Mouse (Mus musculus): ENCODE data around the gene Lrr1. TPM values are rescaled to one million over a fixed set of nuclear protein-coding genes. Genes with fewer than 3 reads are reported as not detected.
A peak's percentile ranks its signal among the peaks of the same experiment; 100 is the strongest.

Gene Lrr1
- 37.1 and 41.2 TPM in 2 replicates for polyA plus RNA-seq (2016; fragmentation: Nextera tagmentation; extraction: Ambion mirVana)

- WGBS: under 1% methylated on average over 40 of the region's 40 CpGs
- Histone ChIP-seq H3K4me3 (peak within 1 kb of the TSS; percentile 94), H3K27ac (peak within 1 kb of the TSS; percentile 99), H3K36me3 (replicated peaks) (peaks cover 18% of the 10 kb centered on the region), H3K9me3 (no peaks in the 10 kb centered on the region), H3K27me3 (ENCODE audit: poor library complexity, severe bottlenecking) (no peaks in the 10 kb centered on the region), H3K4me1 (peaks cover 26% of the 10 kb centered on the region)
- DNase-seq (ENCODE audit: extremely low spot score, low spot score): peak; percentile 88
These were observed at the start of gene Lrr1 for GRCm38 (mm10) chr12:69168461-69169106. Gene Lrr1, plus strand, starts transcription at chr12:69168814.

- Histone ChIP-seq H3K4me1 (no peaks in the 10 kb centered on the region), H3K27ac (no peak overlapping the region), H3K27me3 (ENCODE audit: poor library complexity, severe bottlenecking) (no peaks in the 10 kb centered on the region), H3K4me3 (no peak overlapping the region), H3K9me3 (no peaks in the 10 kb centered on the region), H3K36me3 (replicated peaks) (no peaks in the 10 kb centered on the region)
- DNase-seq (ENCODE audit: extremely low spot score, low spot score): no peak
- WGBS: 87% methylated on average over 6 of the region's 6 CpGs
These were observed 48.7 kb upstream of the Lrr1 start for GRCm38 (mm10) chr12:69119908-69120307.

GRCm38 (mm10) chr12:69122801-69123200 lies 45.8 kb upstream of the Lrr1 start:
- DNase-seq (ENCODE audit: extremely low spot score, low spot score): no peak
- H3K4me3 ChIP-seq: no peak overlapping the region
- H3K27me3 ChIP-seq (ENCODE audit: poor library complexity, severe bottlenecking): no peaks in the 10 kb centered on the region
- H3K36me3 ChIP-seq (replicated peaks): no peaks in the 10 kb centered on the region
- H3K27ac ChIP-seq: no peak overlapping the region
- H3K4me1 ChIP-seq: no peaks in the 10 kb centered on the region
- H3K9me3 ChIP-seq: no peaks in the 10 kb centered on the region
- WGBS: 88% methylated on average over 11 of the region's 11 CpGs

GRCm38 (mm10) chr12:69125066-69125465 lies 43.5 kb upstream of the Lrr1 start:
- H3K4me1 ChIP-seq: peaks cover 3% of the 10 kb centered on the region; the same call in 1 of the 2 replicates
- no peak overlapping the region for H3K27ac ChIP-seq
- no peak for DNase-seq (ENCODE audit: extremely low spot score, low spot score)
- WGBS: 95% methylated on average over 5 of the region's 5 CpGs
- H3K27me3 ChIP-seq (ENCODE audit: poor library complexity, severe bottlenecking): no peaks in the 10 kb centered on the region
- no peaks in the 10 kb centered on the region for H3K9me3 ChIP-seq
- H3K4me3 ChIP-seq: no peak overlapping the region
- no peaks in the 10 kb centered on the region for H3K36me3 ChIP-seq (replicated peaks)

- H3K4me1 ChIP-seq: peaks cover 6% of the 10 kb centered on the region; the same call in 1 of the 2 replicates
- no peaks in the 10 kb centered on the region for H3K9me3 ChIP-seq
- DNase-seq (ENCODE audit: extremely low spot score, low spot score): no peak
- no peak overlapping the region for H3K27ac ChIP-seq
- no peaks in the 10 kb centered on the region for H3K36me3 ChIP-seq (replicated peaks)
- no peaks in the 10 kb centered on the region for H3K27me3 ChIP-seq (ENCODE audit: poor library complexity, severe bottlenecking)
- no peak overlapping the region for H3K4me3 ChIP-seq
- WGBS: 96% methylated on average over 5 of the region's 5 CpGs
These were observed 41.4 kb upstream of the Lrr1 start for GRCm38 (mm10) chr12:69127170-69127569.

GRCm38 (mm10) chr12:69127626-69128025 lies 41.0 kb upstream of the Lrr1 start:
- H3K9me3 ChIP-seq: no peaks in the 10 kb centered on the region
- no peaks in the 10 kb centered on the region for H3K36me3 ChIP-seq (replicated peaks)
- peaks cover 8% of the 10 kb centered on the region; the same call in 1 of the 2 replicates for H3K4me1 ChIP-seq
- H3K27me3 ChIP-seq (ENCODE audit: poor library complexity, severe bottlenecking): no peaks in the 10 kb centered on the region
- no peak for DNase-seq (ENCODE audit: extremely low spot score, low spot score)
- no peak overlapping the region for H3K4me3 ChIP-seq
- H3K27ac ChIP-seq: no peak overlapping the region
- 87% methylated on average over 3 of the region's 3 CpGs for WGBS

- Histone ChIP-seq H3K27me3 (ENCODE audit: poor library complexity, severe bottlenecking) (no peaks in the 10 kb centered on the region), H3K9me3 (no peaks in the 10 kb centered on the region), H3K36me3 (replicated peaks) (no peaks in the 10 kb centered on the region), H3K4me3 (no peak overlapping the region; the same call in 1 of the 2 replicates), H3K27ac (no peak overlapping the region), H3K4me1 (peaks cover 8% of the 10 kb centered on the region; the same call in 1 of the 2 replicates)
- no peak for DNase-seq (ENCODE audit: extremely low spot score, low spot score)
- WGBS: 48% methylated on average over 17 of the region's 18 CpGs
These were observed 38.8 kb upstream of the Lrr1 start for GRCm38 (mm10) chr12:69129634-69130310.

GRCm38 (mm10) chr12:69130486-69130885 lies 38.1 kb upstream of the Lrr1 start:
- no peak overlapping the region; the same call in 1 of the 2 replicates for H3K4me3 ChIP-seq
- no peaks in the 10 kb centered on the region for H3K36me3 ChIP-seq (replicated peaks)
- H3K4me1 ChIP-seq: peaks cover 8% of the 10 kb centered on the region; the same call in 1 of the 2 replicates
- H3K9me3 ChIP-seq: no peaks in the 10 kb centered on the region
- H3K27ac ChIP-seq: no peak overlapping the region
- no peak for DNase-seq (ENCODE audit: extremely low spot score, low spot score)
- H3K27me3 ChIP-seq (ENCODE audit: poor library complexity, severe bottlenecking): no peaks in the 10 kb centered on the region
- 79% methylated on average over 12 of the region's 12 CpGs for WGBS

GRCm38 (mm10) chr12:69131267-69131666 lies 37.3 kb upstream of the Lrr1 start:
- no peaks in the 10 kb centered on the region for H3K27me3 ChIP-seq (ENCODE audit: poor library complexity, severe bottlenecking)
- H3K9me3 ChIP-seq: no peaks in the 10 kb centered on the region
- no peaks in the 10 kb centered on the region for H3K36me3 ChIP-seq (replicated peaks)
- WGBS: 86% methylated on average over 6 of the region's 6 CpGs
- DNase-seq (ENCODE audit: extremely low spot score, low spot score): no peak
- H3K27ac ChIP-seq: no peak overlapping the region
- peaks cover 8% of the 10 kb centered on the region; the same call in 1 of the 2 replicates for H3K4me1 ChIP-seq
- no peak overlapping the region for H3K4me3 ChIP-seq

GRCm38 (mm10) chr12:69131981-69132380 lies 36.6 kb upstream of the Lrr1 start:
- Histone ChIP-seq H3K9me3 (no peaks in the 10 kb centered on the region), H3K36me3 (replicated peaks) (no peaks in the 10 kb centered on the region), H3K27ac (no peak overlapping the region), H3K4me1 (peaks cover 8% of the 10 kb centered on the region; the same call in 1 of the 2 replicates), H3K4me3 (no peak overlapping the region), H3K27me3 (ENCODE audit: poor library complexity, severe bottlenecking) (no peaks in the 10 kb centered on the region)
- WGBS: 9% methylated on average over 10 of the region's 10 CpGs
- no peak for DNase-seq (ENCODE audit: extremely low spot score, low spot score)

GRCm38 (mm10) chr12:69139201-69139600 lies 29.4 kb upstream of the Lrr1 start:
- Histone ChIP-seq H3K9me3 (no peaks in the 10 kb centered on the region), H3K27ac (no peak overlapping the region), H3K4me3 (no peak overlapping the region), H3K36me3 (replicated peaks) (no peaks in the 10 kb centered on the region), H3K4me1 (no peaks in the 10 kb centered on the region), H3K27me3 (ENCODE audit: poor library complexity, severe bottlenecking) (no peaks in the 10 kb centered on the region)
- WGBS: 94% methylated on average over 3 of the region's 3 CpGs
- DNase-seq (ENCODE audit: extremely low spot score, low spot score): no peak

GRCm38 (mm10) chr12:69139841-69140240 lies 28.8 kb upstream of the Lrr1 start:
- Histone ChIP-seq H3K27me3 (ENCODE audit: poor library complexity, severe bottlenecking) (no peaks in the 10 kb centered on the region), H3K36me3 (replicated peaks) (no peaks in the 10 kb centered on the region), H3K9me3 (no peaks in the 10 kb centered on the region), H3K4me1 (no peaks in the 10 kb centered on the region), H3K4me3 (no peak overlapping the region), H3K27ac (no peak overlapping the region)
- no peak for DNase-seq (ENCODE audit: extremely low spot score, low spot score)
- 88% methylated on average over 7 of the region's 7 CpGs for WGBS

- 77% methylated on average over 6 of the region's 6 CpGs for WGBS
- no peaks in the 10 kb centered on the region for H3K9me3 ChIP-seq
- H3K36me3 ChIP-seq (replicated peaks): no peaks in the 10 kb centered on the region
- H3K27me3 ChIP-seq (ENCODE audit: poor library complexity, severe bottlenecking): no peaks in the 10 kb centered on the region
- no peak for DNase-seq (ENCODE audit: extremely low spot score, low spot score)
- no peak overlapping the region for H3K27ac ChIP-seq
- no peaks in the 10 kb centered on the region for H3K4me1 ChIP-seq
- H3K4me3 ChIP-seq: no peak overlapping the region
These were observed 25.2 kb upstream of the Lrr1 start for GRCm38 (mm10) chr12:69143460-69143859.

Data from forebrain, embryonic 10.5 days (tissue).